Mouse (Mus musculus) forebrain, embryonic 10.5 days (tissue): ENCODE results near the gene Enthd1. TPM values are rescaled to one million over a fixed set of nuclear protein-coding genes. Genes with fewer than 3 reads are reported as not detected.
"Not testable (repeated sequence)": the region's sequence is repeated elsewhere in the genome, so short reads cannot be mapped to it uniquely, and the experiment has no call there.

ENCODE experiments used
- DNase-seq: peaks from one replicate; pipeline ENCODE4 v3.0.0-alpha.2; 2017; ENCODE audit warnings: low spot score; ENCODE audit errors: extremely low spot score
- H3K27ac ChIP-seq: fragments of 300-500 bp; sonication (generic); 2 replicates; pipeline ENCODE4 v1.5.1; 2016; ENCODE audit warnings: mild to moderate bottlenecking
- H3K27me3 ChIP-seq: fragments of 300-500 bp; sonication (generic); 2 replicates; pipeline ENCODE4 v1.6.1; 2016; ENCODE audit warnings: mild to moderate bottlenecking; ENCODE audit not compliant: poor library complexity, severe bottlenecking
- H3K36me3 ChIP-seq: fragments of 300-500 bp; sonication (generic); replicated peaks from 2 replicates; pipeline ENCODE4 v1.6.1; 2016; ENCODE audit warnings: mild to moderate bottlenecking, moderate library complexity
- H3K4me1 ChIP-seq: fragments of 300-500 bp; sonication (generic); 2 replicates; pipeline ENCODE4 v1.6.1; 2016
- H3K4me3 ChIP-seq: fragments of 300-500 bp; sonication (generic); 2 replicates; pipeline ENCODE4 v1.5.1; 2016; ENCODE audit warnings: mild to moderate bottlenecking, moderate library complexity
- H3K9me3 ChIP-seq: fragments of 300-500 bp; sonication (generic); 2 replicates; pipeline ENCODE4 v1.6.1; 2016; ENCODE audit warnings: mild to moderate bottlenecking, moderate library complexity
- WGBS: fragments of 180-500 bp; shearing (Covaris S2); methylation state at CpG from one replicate; pipeline ENCODE4 v1.1.7; 2016; 5-methylcytosine and 5-hydroxymethylcytosine counted together
- polyA plus RNA-seq: library from polyadenylated mRNA; unstranded; fragments of >200 nt; fragmentation: Nextera tagmentation; extraction: Ambion mirVana; gene quantifications from 2 replicates; pipeline ENCODE4 v1.2.1, GENCODE M21; 2016

The Enthd1 gene
- polyA plus RNA-seq, 1 experiment from 2014 or later: not detected

DNA sequence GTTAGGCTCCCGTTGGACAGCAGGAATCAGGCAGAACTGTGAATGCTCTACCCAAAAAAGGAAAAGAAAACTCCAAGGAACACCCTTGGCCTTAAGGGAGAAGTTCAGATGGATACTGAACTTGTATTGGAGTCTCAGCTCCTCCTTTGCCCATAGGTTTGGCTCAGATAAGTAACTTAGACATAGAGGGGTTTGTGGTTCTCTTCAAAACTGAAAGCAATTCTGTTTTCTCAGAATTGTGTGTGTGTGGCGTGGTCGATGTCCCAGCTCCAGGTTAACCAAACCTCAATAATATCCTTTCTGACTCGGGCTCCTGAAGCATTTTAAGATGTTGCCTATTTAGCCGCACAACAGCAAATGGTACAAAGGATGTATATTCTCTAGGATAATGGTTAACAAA, 25.7 kb upstream of the Enthd1 start:
- H3K4me3 ChIP-seq: no peak overlapping the region
- 89% methylated on average over 5 of the region's 5 CpGs for WGBS
- no peaks in the 10 kb centered on the region for H3K36me3 ChIP-seq
- no peak for DNase-seq
- H3K27ac ChIP-seq: no peak overlapping the region
- H3K27me3 ChIP-seq: 0 out of 2 replicates have a peak, but pooled peaks cover 3% of the 10 kb centered on the region
- no peaks in the 10 kb centered on the region for H3K9me3 ChIP-seq
- H3K4me1 ChIP-seq: peaks cover 18% of the 10 kb centered on the region

DNA sequence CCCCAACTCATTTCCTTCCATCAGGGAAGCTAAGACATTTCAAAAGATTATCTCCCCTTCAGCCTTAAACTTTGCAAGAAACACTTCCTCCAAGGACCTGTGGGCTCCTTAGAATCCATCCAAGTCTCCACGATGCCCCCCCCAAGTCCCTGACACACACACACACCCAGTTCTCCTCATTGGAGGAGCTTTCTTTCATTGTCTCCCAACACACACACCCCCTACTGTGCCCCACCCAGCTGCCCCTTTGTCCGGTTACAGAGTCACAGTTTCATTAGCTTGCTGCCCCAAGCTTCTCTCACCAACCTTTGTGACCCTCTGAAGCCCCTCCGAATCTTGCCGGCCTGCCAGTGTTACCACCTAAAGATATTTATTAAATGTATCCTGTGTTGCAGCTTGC, 21.3 kb upstream of the Enthd1 start:
- H3K27ac ChIP-seq: no peak overlapping the region
- DNase-seq: no peak
- H3K4me3 ChIP-seq: no peak overlapping the region
- H3K36me3 ChIP-seq: no peaks in the 10 kb centered on the region
- H3K4me1 ChIP-seq: peaks cover 21% of the 10 kb centered on the region
- H3K27me3 ChIP-seq: 0 out of 2 replicates have a peak, but pooled peaks cover 7% of the 10 kb centered on the region
- no peaks in the 10 kb centered on the region for H3K9me3 ChIP-seq
- 32% methylated on average over 4 of the region's 4 CpGs for WGBS

DNA sequence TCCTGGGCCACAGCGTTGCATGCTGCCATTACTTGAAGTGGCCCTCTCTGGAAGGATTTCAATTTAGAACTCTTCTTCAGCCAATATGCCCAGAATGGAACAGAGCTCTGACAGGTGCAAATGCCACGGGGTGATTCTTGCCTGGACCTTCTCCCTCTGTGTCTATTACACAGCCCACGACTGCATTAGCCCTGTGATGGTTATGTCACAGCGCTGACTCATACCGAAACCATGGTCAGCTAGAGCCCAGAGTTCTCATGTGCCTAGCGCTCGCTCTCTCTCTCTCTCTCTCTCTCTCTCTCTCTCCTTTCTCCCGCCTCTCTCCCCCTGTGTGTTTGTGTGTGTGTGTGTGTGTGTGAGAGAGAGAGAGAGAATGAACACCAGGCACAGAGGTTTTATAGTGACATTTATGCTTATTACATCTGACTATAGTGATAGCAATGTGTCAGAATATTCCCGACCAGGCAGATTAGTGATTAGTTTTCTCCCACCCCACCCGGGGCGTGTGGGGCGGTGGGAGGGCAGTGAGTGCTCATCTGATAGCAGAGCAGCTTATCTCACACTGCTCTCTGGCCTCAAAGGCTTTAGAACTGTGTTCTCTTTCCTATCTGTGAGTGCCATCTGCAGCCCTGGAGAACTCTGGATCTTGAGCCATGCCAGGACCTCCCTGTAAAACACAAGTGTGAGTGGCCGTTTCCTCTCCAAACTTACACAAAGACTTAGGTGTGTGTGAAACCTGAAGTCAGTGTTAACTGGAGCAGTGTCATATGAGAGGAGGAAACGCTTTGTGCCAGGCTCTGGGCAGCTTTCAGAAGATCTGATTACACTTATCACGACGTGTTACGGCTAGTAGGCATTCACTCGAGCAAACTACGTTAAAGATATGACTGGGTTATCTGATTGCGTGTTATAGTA, 17.9 kb upstream of the Enthd1 start:
- Histone ChIP-seq H3K27ac (no peak overlapping the region), H3K9me3 (no peaks in the 10 kb centered on the region), H3K4me1 (peaks cover 21% of the 10 kb centered on the region), H3K4me3 (no peak overlapping the region), H3K27me3 (peaks cover 23% of the 10 kb centered on the region), H3K36me3 (no peaks in the 10 kb centered on the region)
- DNase-seq: no peak
- WGBS: 85% methylated on average over 20 of the region's 20 CpGs

DNA sequence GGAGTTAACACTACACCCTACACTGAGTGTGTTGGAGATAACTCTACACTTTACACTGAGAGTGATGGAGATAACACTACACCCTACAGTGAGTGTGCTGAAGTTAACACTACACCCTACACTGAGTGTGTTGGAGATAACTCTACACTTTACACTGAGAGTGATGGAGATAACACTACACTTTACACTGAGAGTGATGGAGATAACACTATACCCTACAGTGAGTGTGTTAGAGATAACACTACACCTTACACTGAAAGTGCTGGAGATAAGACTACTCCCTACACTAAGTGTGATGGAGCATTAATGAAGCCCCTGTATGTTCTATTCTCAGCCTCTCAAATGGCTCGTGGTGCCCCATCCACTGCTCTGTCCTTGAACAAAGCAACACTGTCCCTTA, 15.6 kb upstream of the Enthd1 start:
- not testable (repeated sequence) for H3K27ac ChIP-seq, DNase-seq, H3K9me3 ChIP-seq, H3K4me3 ChIP-seq, H3K36me3 ChIP-seq
- Histone ChIP-seq H3K27me3 (peaks cover 41% of the 10 kb centered on the region), H3K4me1 (peaks cover 19% of the 10 kb centered on the region)
- WGBS: 87% methylated on average over 1 of the region's 1 CpGs

DNA sequence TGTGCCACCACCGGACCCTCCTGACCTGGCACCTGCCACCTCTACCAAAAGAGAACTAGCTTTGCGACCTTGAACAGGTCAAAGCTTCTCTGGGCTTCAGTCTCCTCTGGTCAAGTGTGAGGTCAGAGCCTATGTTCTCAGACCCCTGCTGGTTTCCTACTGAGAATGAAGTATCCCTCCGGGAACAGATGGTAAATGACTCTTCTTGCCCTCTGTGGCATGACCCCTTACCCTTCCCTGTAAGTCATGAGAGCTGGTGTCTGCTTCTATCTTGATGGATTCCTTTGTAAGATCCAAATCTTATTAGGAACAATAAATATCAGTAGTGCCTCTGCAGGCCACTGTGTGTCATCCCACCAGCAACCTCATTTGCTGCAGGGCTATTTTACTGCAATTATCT, 14.2 kb upstream of the Enthd1 start:
- Histone ChIP-seq H3K9me3 (no peaks in the 10 kb centered on the region), H3K4me3 (no peak overlapping the region), H3K27me3 (peaks cover 37% of the 10 kb centered on the region), H3K27ac (no peak overlapping the region), H3K4me1 (peaks cover 17% of the 10 kb centered on the region), H3K36me3 (no peaks in the 10 kb centered on the region)
- no peak for DNase-seq
- 76% methylated on average over 3 of the region's 3 CpGs for WGBS

DNA sequence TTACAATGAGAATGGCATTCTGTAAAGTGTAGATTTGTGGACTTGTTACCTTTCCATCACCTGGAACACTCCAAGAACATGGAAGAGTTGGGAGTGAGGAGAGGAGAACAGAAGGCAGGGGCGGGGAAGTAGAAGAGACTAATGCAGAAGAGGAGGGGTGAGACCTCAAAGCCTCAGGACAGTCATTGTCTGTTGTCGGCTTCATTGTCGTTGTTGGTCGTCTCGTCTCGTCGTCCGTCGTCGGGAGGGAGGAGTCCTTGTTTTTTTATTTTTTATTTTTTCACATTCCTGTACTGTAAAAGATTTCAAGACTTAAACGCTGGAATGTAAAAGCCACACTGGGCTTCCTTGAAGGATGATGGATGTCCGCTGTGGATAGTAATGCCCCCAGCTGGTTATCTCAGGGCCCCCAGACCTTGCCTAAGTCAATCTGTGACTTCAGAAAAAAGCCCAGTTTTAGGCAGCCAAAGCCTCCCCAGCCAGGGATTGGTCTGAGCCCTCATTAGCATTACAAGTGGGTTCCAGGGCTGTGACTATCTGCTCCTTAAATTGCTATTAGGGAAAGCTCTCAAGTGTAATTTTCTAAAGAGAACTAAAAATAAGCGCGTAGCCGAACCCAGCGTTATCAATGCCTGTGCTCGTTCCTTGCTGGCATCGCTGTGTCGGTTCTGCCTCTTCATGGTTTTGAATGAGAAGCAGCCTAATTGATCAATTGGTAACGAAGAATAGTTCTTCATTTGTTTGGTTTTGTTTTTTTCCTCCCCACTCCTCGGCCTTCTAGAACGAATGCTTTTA, 12.4 kb upstream of the Enthd1 start:
- H3K27me3 ChIP-seq: peaks cover 47% of the 10 kb centered on the region
- H3K27ac ChIP-seq: no peak overlapping the region
- peaks cover 17% of the 10 kb centered on the region for H3K4me1 ChIP-seq
- H3K4me3 ChIP-seq: peak overlapping the region; percentile 27
- no peaks in the 10 kb centered on the region for H3K36me3 ChIP-seq
- 9% methylated on average over 22 of the region's 22 CpGs for whole genome bisulfite sequencing
- no peak for DNase-seq
- H3K9me3 ChIP-seq: no peaks in the 10 kb centered on the region

DNA sequence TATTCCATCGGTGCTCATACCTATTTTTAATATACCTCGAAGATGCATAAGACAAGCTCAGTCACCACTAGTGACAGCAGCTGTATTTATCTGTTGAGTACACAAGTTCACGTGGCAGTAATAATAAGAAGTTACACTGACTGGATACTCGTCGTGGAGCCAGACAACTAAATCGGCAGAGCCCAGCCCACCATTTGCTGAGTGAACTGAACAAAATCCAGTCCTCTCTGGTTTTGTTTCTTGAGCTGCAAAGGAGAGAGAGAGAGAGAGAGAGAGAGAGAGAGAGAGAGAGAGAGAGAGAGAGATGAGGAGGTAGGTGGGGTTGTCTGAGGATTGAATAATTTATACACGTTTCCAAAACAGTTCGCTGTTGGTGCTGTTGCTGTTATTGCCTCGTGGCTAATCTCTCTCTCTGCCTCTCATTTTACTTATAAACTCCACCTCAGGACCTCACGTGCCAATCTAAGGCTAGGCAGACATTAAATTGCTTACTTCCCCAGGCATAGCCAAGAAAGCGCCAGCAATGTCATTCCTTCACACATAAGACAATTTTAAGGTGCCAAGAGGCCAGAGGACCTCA, 11.5 kb upstream of the Enthd1 start:
- Histone ChIP-seq H3K27ac (no peak overlapping the region), H3K9me3 (no peaks in the 10 kb centered on the region), H3K4me3 (no peak overlapping the region), H3K36me3 (no peaks in the 10 kb centered on the region), H3K27me3 (peaks cover 56% of the 10 kb centered on the region), H3K4me1 (peaks cover 17% of the 10 kb centered on the region)
- WGBS: 85% methylated on average over 11 of the region's 11 CpGs
- no peak for DNase-seq

DNA sequence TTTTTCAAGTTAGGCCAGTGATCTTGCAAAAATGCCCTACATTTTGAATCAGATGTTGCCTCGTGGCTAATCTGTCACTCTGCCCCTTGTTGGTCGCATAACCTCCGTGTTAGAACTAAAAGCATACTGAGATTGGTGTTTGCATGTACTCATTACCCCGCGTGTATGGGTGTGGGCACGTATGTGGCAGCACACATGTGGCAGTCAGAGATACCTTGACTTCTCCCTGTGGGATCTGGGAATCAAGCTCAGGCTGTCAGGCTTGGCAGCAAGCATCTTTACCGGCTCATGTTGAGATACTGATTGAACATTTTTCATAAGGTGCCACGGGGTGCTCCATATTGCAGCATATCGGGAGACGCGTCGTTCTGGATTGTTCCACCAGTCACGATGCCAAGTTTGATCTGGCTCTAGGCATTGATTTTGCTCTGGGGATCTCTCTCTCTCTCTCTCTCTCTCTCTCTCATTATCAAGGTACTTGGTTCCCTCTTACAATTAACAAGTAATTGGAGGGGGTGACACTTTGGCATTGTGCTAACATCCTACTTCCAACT, 10.9 kb upstream of the Enthd1 start:
- H3K27ac ChIP-seq: no peak overlapping the region
- WGBS: 94% methylated on average over 13 of the region's 13 CpGs
- peaks cover 58% of the 10 kb centered on the region for H3K27me3 ChIP-seq
- H3K4me1 ChIP-seq: peaks cover 17% of the 10 kb centered on the region
- DNase-seq: no peak
- H3K36me3 ChIP-seq: no peaks in the 10 kb centered on the region
- H3K9me3 ChIP-seq: no peaks in the 10 kb centered on the region
- H3K4me3 ChIP-seq: no peak overlapping the region

DNA sequence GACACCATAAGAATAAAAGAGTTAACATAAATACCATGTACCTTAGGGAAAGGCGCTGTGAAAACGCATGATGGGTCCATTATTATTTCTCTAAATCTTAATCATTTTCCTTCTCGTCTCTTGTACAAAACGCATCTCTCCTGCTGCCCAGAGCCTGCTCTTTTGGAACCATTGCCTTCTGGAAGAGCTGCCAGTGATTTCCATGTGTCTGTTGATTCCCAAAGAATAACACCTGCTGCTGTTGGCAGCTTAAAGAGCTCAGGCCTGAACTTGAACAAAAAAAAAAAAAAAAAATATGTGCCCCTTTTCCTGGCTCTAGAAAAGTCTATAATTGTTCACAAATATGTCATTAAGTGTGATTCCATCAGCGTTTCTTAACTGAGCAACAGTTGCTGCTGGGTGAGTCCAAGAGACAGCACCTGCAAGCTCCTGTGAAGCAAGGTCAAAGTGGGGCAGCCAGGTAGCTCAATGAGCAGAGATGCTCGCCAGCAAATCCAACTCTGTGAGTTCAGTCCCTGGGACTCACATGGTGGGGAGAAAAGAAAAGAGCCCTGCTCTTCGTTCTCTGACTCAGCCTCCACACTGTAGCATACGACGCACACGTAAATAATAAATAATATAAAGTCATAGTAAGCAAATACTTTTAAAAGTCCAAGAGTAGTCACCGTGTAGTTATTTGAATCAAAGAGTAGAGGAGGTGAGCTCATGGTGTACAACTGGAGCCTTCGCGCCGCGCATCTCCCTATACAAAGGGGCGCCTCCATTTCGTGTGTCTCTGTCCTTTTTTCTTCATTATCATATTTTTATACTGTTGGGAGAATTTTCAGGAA, 9.5 kb upstream of the Enthd1 start:
- Histone ChIP-seq H3K27me3 (peaks cover 58% of the 10 kb centered on the region), H3K27ac (no peak overlapping the region), H3K4me3 (no peak overlapping the region), H3K36me3 (no peaks in the 10 kb centered on the region), H3K4me1 (peaks cover 17% of the 10 kb centered on the region), H3K9me3 (no peaks in the 10 kb centered on the region)
- WGBS: 93% methylated on average over 17 of the region's 17 CpGs
- no peak for DNase-seq

DNA sequence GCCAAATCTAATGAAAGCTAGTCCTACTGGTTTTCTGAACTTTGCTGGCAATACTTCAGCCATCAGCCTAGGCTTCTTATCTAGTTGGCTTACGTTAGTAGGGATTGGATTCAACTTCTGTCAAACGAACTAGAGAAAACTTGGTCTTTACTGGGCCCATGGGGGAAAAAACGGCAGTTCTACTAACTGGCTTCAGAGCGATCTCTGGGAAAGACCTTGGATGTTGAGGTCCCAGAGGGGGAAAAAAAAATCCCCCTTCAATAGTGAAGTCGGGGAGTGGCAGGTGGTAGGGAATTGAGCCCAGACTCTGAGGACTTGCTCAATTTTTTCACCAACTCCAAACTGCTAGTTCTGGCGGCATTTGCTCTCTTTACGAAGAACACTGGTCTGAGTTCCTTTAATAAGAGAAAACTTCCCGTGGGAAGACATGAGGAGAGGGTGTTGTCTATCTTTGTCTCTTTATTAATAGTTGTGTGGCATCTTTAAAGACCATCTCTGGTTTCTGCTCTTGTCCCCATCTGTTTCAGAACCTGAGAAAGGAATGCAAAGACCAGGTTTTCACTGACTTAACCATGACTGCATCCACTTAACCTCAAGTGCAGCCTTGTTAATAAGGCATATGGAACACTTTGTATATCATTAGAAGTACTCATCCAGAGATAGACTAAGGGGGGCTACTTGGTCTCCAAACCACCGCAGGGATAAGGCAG, 8.0 kb upstream of the Enthd1 start:
- no peak overlapping the region for H3K4me3 ChIP-seq
- 81% methylated on average over 9 of the region's 9 CpGs for WGBS

DNA sequence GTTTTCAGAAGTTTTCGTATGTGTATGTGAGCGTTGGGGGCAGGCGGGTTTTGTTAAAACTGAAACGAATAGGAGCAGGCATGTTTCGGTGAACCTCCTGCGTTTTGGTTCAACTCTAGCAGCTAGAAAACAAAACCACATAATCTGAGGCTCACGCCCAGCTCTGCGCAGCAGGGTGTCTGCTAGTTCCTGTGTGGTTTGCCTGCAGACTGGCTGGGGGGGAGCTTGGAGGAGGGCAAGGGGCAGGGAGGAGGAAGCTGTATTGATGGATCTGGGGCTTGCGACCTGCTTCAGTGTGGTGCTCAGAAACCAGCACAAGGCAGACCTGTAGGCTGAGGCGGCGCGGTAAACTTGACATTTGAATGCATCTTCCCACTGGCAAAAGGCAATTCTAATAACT, 7.3 kb upstream of the Enthd1 start, which contains the start of gene Grap2:
Grap2 (plus strand) TSS at position 304 of the 400 bp plus-strand sequence.
- Histone ChIP-seq H3K27me3 (peaks cover 37% of the 10 kb centered on the region), H3K27ac (no peak within 1 kb of the TSS), H3K4me3 (no peak within 1 kb of the TSS), H3K9me3 (no peaks in the 10 kb centered on the region), H3K4me1 (peaks cover 7% of the 10 kb centered on the region), H3K36me3 (no peaks in the 10 kb centered on the region)
- no peak for DNase-seq
- 58% methylated on average over 12 of the region's 12 CpGs for WGBS

More for the DNA sequence above, 8.0 kb upstream of the Enthd1 start:
- no peak for DNase-seq
- H3K27ac ChIP-seq: no peak overlapping the region
- H3K4me1 ChIP-seq: peaks cover 14% of the 10 kb centered on the region
- H3K36me3 ChIP-seq: no peaks in the 10 kb centered on the region
- peaks cover 43% of the 10 kb centered on the region for H3K27me3 ChIP-seq
- no peaks in the 10 kb centered on the region for H3K9me3 ChIP-seq
